Mouse (Mus musculus) olfactory bulb, adult 2 months (tissue): ENCODE data around the gene Gpatch8.

Source experiments
- CTCF ChIP-seq: fragments of 200-500 bp; IDR thresholded peaks from 2 replicates; pipeline ENCODE4 v1.5.1; 2012; ENCODE audit warnings: low read depth, mild to moderate bottlenecking, low read length, moderate library complexity; ENCODE audit not compliant: insufficient read depth
- POLR2A ChIP-seq: fragments of 200-500 bp; IDR thresholded peaks from 2 replicates; pipeline ENCODE4 v1.6.1; 2012; ENCODE audit warnings: mild to moderate bottlenecking, low read depth, low read length, moderate library complexity; ENCODE audit not compliant: insufficient read depth

- TF ChIP-seq CTCF = no peak
- no peak for TF ChIP-seq POLR2A
Observed at GRCm38 (mm10) chr11:102551176-102551575, 5.0 kb downstream of the Gpatch8 start.
